Comparison of ENCODE assay signal across 8 mouse cellular contexts in genomic region chr1:192770495-192771331, GRCm38 (mm10). TPM values are rescaled to one million over a fixed set of nuclear protein-coding genes. Genes with fewer than 3 reads are reported as not detected.
DNase-seq lines count a peak whose midpoint lies in the region; ATAC-seq lines count a peak whose summit lies in the region.

Hhat (minus strand) TSS chr1:192771223.

- peak within 1 kb of the TSS; percentile 64 for H3K4me3 ChIP-seq in embryonic facial prominence, embryonic 12.5 days
- H3K4me3 ChIP-seq in heart, embryonic 10.5 days: peak within 1 kb of the TSS; percentile 93
- H3K4me3 ChIP-seq in limb, embryonic 15.5 days: peak within 1 kb of the TSS; percentile 63
- peak within 1 kb of the TSS; percentile 68 for H3K4me3 ChIP-seq in midbrain, embryonic 14.5 days (replicated peaks; ENCODE audit: low read depth, low read length)

- no peaks in the 10 kb centered on the region for H3K9me3 ChIP-seq in embryonic facial prominence, embryonic 12.5 days
- H3K9me3 ChIP-seq in heart, embryonic 10.5 days: no peaks in the 10 kb centered on the region
- H3K9me3 ChIP-seq in limb, embryonic 15.5 days: no peaks in the 10 kb centered on the region
- no peaks in the 10 kb centered on the region for H3K9me3 ChIP-seq in midbrain, embryonic 14.5 days (ENCODE audit: control insufficient read depth, low read length)

- ATAC-seq in embryonic facial prominence, embryonic 12.5 days (ENCODE audit: insufficient number of reproducible peaks, insufficient read depth, low FRiP score, low TSS enrichment): peak; percentile 41; the same call in 1 of the 2 replicates
- peak; percentile 68 for ATAC-seq in limb, embryonic 15.5 days (ENCODE audit: insufficient number of reproducible peaks, low FRiP score, low TSS enrichment, low read depth)
- ATAC-seq in midbrain, embryonic 14.5 days (ENCODE audit: low FRiP score, low TSS enrichment): peak; percentile 86

- peak within 1 kb of the TSS; percentile 91 for H3K27ac ChIP-seq in embryonic facial prominence, embryonic 12.5 days
- peak within 1 kb of the TSS; percentile 99 for H3K27ac ChIP-seq in heart, embryonic 10.5 days
- H3K27ac ChIP-seq in limb, embryonic 15.5 days: peak within 1 kb of the TSS; percentile 96
- peak within 1 kb of the TSS; percentile 93 for H3K27ac ChIP-seq in midbrain, embryonic 14.5 days (replicated peaks; ENCODE audit: low read depth, low read length)

- DNase-seq in layer of hippocampus, adult 11-12 months (ENCODE audit: low spot score): peak; percentile 64
- no peak for DNase-seq in layer of hippocampus, adult 9-10 months (ENCODE audit: low spot score)
- peak; percentile 84 for DNase-seq in heart, embryonic 10.5 days (ENCODE audit: low spot score)
- DNase-seq in kidney, adult 8-10 months: peak; percentile 44 to 52
- DNase-seq in midbrain, embryonic 14.5 days: peak; percentile 84
- peak; percentile 74 for DNase-seq in spleen, adult 18-20 months

- under 1% methylated on average over 69 of the region's 70 CpGs for WGBS in embryonic facial prominence, embryonic 12.5 days
- WGBS in heart, embryonic 10.5 days: under 1% methylated on average over 70 of the region's 70 CpGs
- 1% methylated on average over 68 of the region's 70 CpGs for WGBS in limb, embryonic 15.5 days
- 1% methylated on average over 69 of the region's 70 CpGs for WGBS in midbrain, embryonic 14.5 days

- H3K36me3 ChIP-seq in embryonic facial prominence, embryonic 12.5 days: no peaks in the 10 kb centered on the region
- H3K36me3 ChIP-seq in heart, embryonic 10.5 days: no peaks in the 10 kb centered on the region
- H3K36me3 ChIP-seq in limb, embryonic 15.5 days: no peaks in the 10 kb centered on the region
- H3K36me3 ChIP-seq in midbrain, embryonic 14.5 days (ENCODE audit: control insufficient read depth, insufficient read depth, low read length): no peaks in the 10 kb centered on the region

- H3K4me2 ChIP-seq in embryonic facial prominence, embryonic 12.5 days (replicated peaks): peak within 1 kb of the TSS; percentile 94
- peak within 1 kb of the TSS; percentile 92 for H3K4me2 ChIP-seq in limb, embryonic 15.5 days
- peak within 1 kb of the TSS; percentile 95 for H3K4me2 ChIP-seq in midbrain, embryonic 14.5 days (ENCODE audit: low read length)

- H3K27me3 ChIP-seq in embryonic facial prominence, embryonic 12.5 days: no peaks in the 10 kb centered on the region
- no peaks in the 10 kb centered on the region for H3K27me3 ChIP-seq in heart, embryonic 10.5 days (ENCODE audit: insufficient read depth, poor library complexity, severe bottlenecking)
- H3K27me3 ChIP-seq in limb, embryonic 15.5 days: no peaks in the 10 kb centered on the region
- no peaks in the 10 kb centered on the region for H3K27me3 ChIP-seq in midbrain, embryonic 14.5 days (ENCODE audit: control insufficient read depth, insufficient read depth, low read length)

- peak within 1 kb of the TSS; percentile 87 for H3K9ac ChIP-seq in embryonic facial prominence, embryonic 12.5 days
- H3K9ac ChIP-seq in limb, embryonic 15.5 days: peak within 1 kb of the TSS; percentile 90
- peak within 1 kb of the TSS; percentile 94 for H3K9ac ChIP-seq in midbrain, embryonic 14.5 days (replicated peaks; ENCODE audit: low read length)

- H3K4me1 ChIP-seq in embryonic facial prominence, embryonic 12.5 days: peaks cover 20% of the 10 kb centered on the region
- peaks cover 21% of the 10 kb centered on the region for H3K4me1 ChIP-seq in heart, embryonic 10.5 days
- H3K4me1 ChIP-seq in limb, embryonic 15.5 days: peaks cover 20% of the 10 kb centered on the region
- peaks cover 10% of the 10 kb centered on the region for H3K4me1 ChIP-seq in midbrain, embryonic 14.5 days (ENCODE audit: control insufficient read depth, insufficient read depth, low read length)

RNA-seq across cellular contexts. Expression of gene Hhat, which starts in this region (rescaled TPM):
- 8.9 and 10.4 TPM in 2 replicates for polyA plus RNA-seq in embryonic facial prominence, embryonic 12.5 days (2016; fragmentation: Nextera tagmentation; extraction: Ambion mirVana)
- 6.8 and 8.3 TPM in 2 replicates for polyA plus RNA-seq in heart, embryonic 10.5 days (2016; fragmentation: Nextera tagmentation; extraction: Ambion mirVana)
- 11.5 and 12.0 TPM in 2 replicates for polyA plus RNA-seq in limb, embryonic 15.5 days (2015; fragmentation: Nextera tagmentation; extraction: Ambion mirVana)
- 3.9 and 4.5 TPM in 2 replicates for polyA plus RNA-seq in midbrain, embryonic 14.5 days (2014; fragmentation: Nextera tagmentation; extraction: Ambion mirVana)
